Mouse (Mus musculus) forebrain, embryonic 14.5 days (tissue): ENCODE results near the gene Sgta. TPM values are rescaled to one million over a fixed set of nuclear protein-coding genes. Genes with fewer than 3 reads are reported as not detected.
"Not testable (repeated sequence)": the region's sequence is repeated elsewhere in the genome, so short reads cannot be mapped to it uniquely, and the experiment has no call there.

ENCODE experiments used
- ATAC-seq: fragments of 200-750 bp; cut with Nextera tagmentation; 2 replicates; pipeline ENCODE4 v1.8.0; 2017; ENCODE audit warnings: mild to moderate bottlenecking, moderate library complexity
- DNase-seq: peaks from one replicate; pipeline ENCODE4 v3.0.0-alpha.2; 2015; ENCODE audit warnings: low spot score
- H3K27ac ChIP-seq: fragments of 300-500 bp; sonication (generic); 2 replicates; pipeline ENCODE4 v1.5.1; 2014; ENCODE audit warnings: low read depth, mild to moderate bottlenecking, control low read depth, low read length, moderate library complexity
- H3K27me3 ChIP-seq: fragments of 300-500 bp; sonication (generic); replicated peaks from 2 replicates; pipeline ENCODE4 v1.6.1; 2014; ENCODE audit warnings: low read length, control low read depth, mixed read lengths; ENCODE audit not compliant: control insufficient read depth, insufficient read depth
- H3K36me3 ChIP-seq: fragments of 300-500 bp; sonication (generic); 2 replicates; pipeline ENCODE4 v1.6.1; 2014; ENCODE audit warnings: low read length, control low read depth; ENCODE audit not compliant: control insufficient read depth, insufficient read depth
- H3K4me1 ChIP-seq: fragments of 300-500 bp; sonication (generic); 2 replicates; pipeline ENCODE4 v1.6.1; 2014; ENCODE audit warnings: antibody characterized with exemption, low read length, control low read depth; ENCODE audit not compliant: control insufficient read depth, insufficient read depth
- H3K4me2 ChIP-seq: fragments of 300-500 bp; sonication (generic); 2 replicates; pipeline ENCODE4 v1.6.1; 2014; ENCODE audit warnings: mild to moderate bottlenecking, control low read depth, low read length
- H3K4me3 ChIP-seq: fragments of 300-500 bp; sonication (generic); 2 replicates; pipeline ENCODE4 v1.5.1; 2014; ENCODE audit warnings: low read depth, low read length, control low read depth
- H3K9ac ChIP-seq: fragments of 300-500 bp; sonication (generic); 2 replicates; pipeline ENCODE4 v1.6.1; 2014; ENCODE audit warnings: mild to moderate bottlenecking, low read length, control low read depth, moderate library complexity
- H3K9me3 ChIP-seq: fragments of 300-500 bp; sonication (generic); replicated peaks from 2 replicates; pipeline ENCODE4 v1.6.1; 2016; ENCODE audit warnings: low read length, control low read depth, mixed read lengths; ENCODE audit not compliant: control insufficient read depth
- WGBS: fragments of 180-500 bp; shearing (Covaris S2); extraction: QIAGEN DNeasy Blood & Tissue Kit; methylation state at CpG from one replicate; pipeline ENCODE4 v1.1.7; 2014; 5-methylcytosine and 5-hydroxymethylcytosine counted together
- polyA plus RNA-seq: library from polyadenylated mRNA; unstranded; fragments of >200 nt; fragmentation: Nextera tagmentation; extraction: Ambion mirVana; gene quantifications from 2 replicates; pipeline ENCODE4 v1.2.1, GENCODE M21; 2014

The Sgta gene
- polyA plus RNA-seq, 1 experiment from 2014 or later, result 304 TPM

GRCm38 (mm10) chr10:81050645-81051044, 9.3 kb downstream of the Sgta start:
- WGBS, result 85% methylated on average over 4 of the region's 4 CpGs
- DNase-seq, result peak; percentile 23
- H3K4me1 ChIP-seq, result no peaks in the 10 kb centered on the region

GRCm38 (mm10) chr10:81045246-81045645, 14.7 kb downstream of the Sgta start:
- H3K27ac ChIP-seq, H3K4me3 ChIP-seq, H3K9me3 ChIP-seq, ATAC-seq, H3K9ac ChIP-seq, H3K27me3 ChIP-seq, DNase-seq, H3K4me1 ChIP-seq, H3K4me2 ChIP-seq: not testable (repeated sequence)
- 89% methylated on average over 14 of the region's 14 CpGs for WGBS
- H3K36me3 ChIP-seq, result peaks cover 81% of the 10 kb centered on the region

More at GRCm38 (mm10) chr10:81050645-81051044, 9.3 kb downstream of the Sgta start:
- Histone ChIP-seq H3K27me3 (no peaks in the 10 kb centered on the region), H3K4me2 (no peak overlapping the region), H3K9me3 (no peaks in the 10 kb centered on the region), H3K36me3 (peaks cover 77% of the 10 kb centered on the region), H3K9ac (no peak overlapping the region), H3K4me3 (no peak overlapping the region), H3K27ac (no peak overlapping the region)
- ATAC-seq, result no peak

- H3K9ac ChIP-seq, result no peak overlapping the region
- H3K4me2 ChIP-seq, result no peak overlapping the region
- H3K27me3 ChIP-seq, result no peaks in the 10 kb centered on the region
- no peak overlapping the region for H3K27ac ChIP-seq
- H3K9me3 ChIP-seq, result no peaks in the 10 kb centered on the region
- peaks cover 5% of the 10 kb centered on the region; the same call in 1 of the 2 replicates for H3K4me1 ChIP-seq
- ATAC-seq, result no peak
- DNase-seq, result peak; percentile 71
- 31% methylated on average over 13 of the region's 13 CpGs for WGBS
- peaks cover 45% of the 10 kb centered on the region for H3K36me3 ChIP-seq
- no peak overlapping the region for H3K4me3 ChIP-seq
These were observed 18.4 kb downstream of the Sgta start for GRCm38 (mm10) chr10:81041458-81042175.

GRCm38 (mm10) chr10:81036988-81037580, 22.9 kb downstream of the Sgta start, which contains the start of gene Slc39a3:
Gene Slc39a3 (minus strand): TSS chr10:81037426.
- Histone ChIP-seq H3K9me3 (no peaks in the 10 kb centered on the region), H3K27ac (peak within 1 kb of the TSS; percentile 70), H3K36me3 (peaks cover 16% of the 10 kb centered on the region), H3K9ac (peak within 1 kb of the TSS; percentile 77), H3K4me2 (peak within 1 kb of the TSS; percentile 63), H3K4me1 (peaks cover 5% of the 10 kb centered on the region; the same call in 1 of the 2 replicates), H3K4me3 (peak within 1 kb of the TSS; percentile 84), H3K27me3 (no peaks in the 10 kb centered on the region)
- peak; percentile 99 for DNase-seq
- peak; percentile 100 for ATAC-seq
- WGBS, result under 1% methylated on average over 35 of the region's 35 CpGs

GRCm38 (mm10) chr10:81036251-81036650, 23.7 kb downstream of the Sgta start:
- DNase-seq (peak; percentile 38), ATAC-seq (no peak)
- peak overlapping the region; percentile 63; the same call in 1 of the 2 replicates for H3K4me2 ChIP-seq
- H3K4me1 ChIP-seq, result peaks cover 5% of the 10 kb centered on the region; the same call in 1 of the 2 replicates
- H3K27me3 ChIP-seq, result no peaks in the 10 kb centered on the region
- no peak overlapping the region for H3K4me3 ChIP-seq
- no peak overlapping the region for H3K27ac ChIP-seq
- H3K9me3 ChIP-seq, result no peaks in the 10 kb centered on the region
- WGBS, result 78% methylated on average over 7 of the region's 7 CpGs
- no peak overlapping the region for H3K9ac ChIP-seq
- peaks cover 22% of the 10 kb centered on the region for H3K36me3 ChIP-seq

GRCm38 (mm10) chr10:81033586-81033985, 26.4 kb downstream of the Sgta start:
- Histone ChIP-seq H3K4me1 (peaks cover 5% of the 10 kb centered on the region; the same call in 1 of the 2 replicates), H3K27ac (no peak overlapping the region), H3K27me3 (no peaks in the 10 kb centered on the region), H3K9ac (no peak overlapping the region), H3K4me2 (no peak overlapping the region), H3K9me3 (no peaks in the 10 kb centered on the region), H3K36me3 (peaks cover 38% of the 10 kb centered on the region), H3K4me3 (no peak overlapping the region)
- ATAC-seq (no peak), DNase-seq (no peak)
- 85% methylated on average over 10 of the region's 10 CpGs for WGBS

- Histone ChIP-seq H3K9me3 (no peaks in the 10 kb centered on the region), H3K9ac (no peak overlapping the region), H3K36me3 (peaks cover 38% of the 10 kb centered on the region), H3K4me1 (0 out of 2 replicates have a peak, but pooled peaks cover 8% of the 10 kb centered on the region), H3K4me2 (no peak overlapping the region), H3K27me3 (no peaks in the 10 kb centered on the region; the same call in 1 of the 2 replicates), H3K27ac (no peak overlapping the region), H3K4me3 (no peak overlapping the region)
- 57% methylated on average over 10 of the region's 10 CpGs for WGBS
- DNase-seq (no peak), ATAC-seq (no peak)
These were observed 30.9 kb downstream of the Sgta start for GRCm38 (mm10) chr10:81029031-81029430.

- Histone ChIP-seq H3K9ac (no peak overlapping the region), H3K27ac (no peak overlapping the region), H3K36me3 (peaks cover 34% of the 10 kb centered on the region), H3K4me2 (no peak overlapping the region), H3K4me1 (0 out of 2 replicates have a peak, but pooled peaks cover 8% of the 10 kb centered on the region), H3K4me3 (no peak overlapping the region), H3K27me3 (no peaks in the 10 kb centered on the region; the same call in 1 of the 2 replicates), H3K9me3 (no peaks in the 10 kb centered on the region)
- DNase-seq, result no peak
- ATAC-seq, result no peak
These were observed 31.8 kb downstream of the Sgta start for GRCm38 (mm10) chr10:81028219-81028618.

GRCm38 (mm10) chr10:81027331-81027730, 32.6 kb downstream of the Sgta start:
- 79% methylated on average over 4 of the region's 4 CpGs for WGBS
- DNase-seq, result no peak
- peaks cover 25% of the 10 kb centered on the region for H3K36me3 ChIP-seq

More at GRCm38 (mm10) chr10:81027331-81027730, 32.6 kb downstream of the Sgta start:
- ATAC-seq, result no peak
- H3K9ac ChIP-seq, result no peak overlapping the region
- H3K4me2 ChIP-seq, result no peak overlapping the region
- H3K4me3 ChIP-seq, result no peak overlapping the region
- H3K4me1 ChIP-seq, result 0 out of 2 replicates have a peak, but pooled peaks cover 8% of the 10 kb centered on the region
- no peak overlapping the region for H3K27ac ChIP-seq
- H3K27me3 ChIP-seq, result no peaks in the 10 kb centered on the region; the same call in 1 of the 2 replicates
- H3K9me3 ChIP-seq, result no peaks in the 10 kb centered on the region
